Mouse (Mus musculus) lung, postnatal 10 days (tissue): ENCODE measurements at regions not wholly inside any gene's neighbourhood (a gene's known extent, or its start where the extent isn't known, plus 50 kb on each side); places are given as distances from the start of the nearest gene placed in this dataset.
"Not testable (repeated sequence)": the region's sequence is repeated elsewhere in the genome, so short reads cannot be mapped to it uniquely, and the experiment has no call there.

Source experiments
- DNase-seq: peaks from one replicate; pipeline ENCODE4 v3.0.0; 2021

- no peak for DNase-seq
These were observed 87.3 kb downstream of the Crisp4 start for GRCm38 (mm10) chr1:18058211-18058971.

GRCm38 (mm10) chr1:18057646-18058210 is 88.0 kb downstream of the Crisp4 start:
- DNase-seq = no peak

DNA sequence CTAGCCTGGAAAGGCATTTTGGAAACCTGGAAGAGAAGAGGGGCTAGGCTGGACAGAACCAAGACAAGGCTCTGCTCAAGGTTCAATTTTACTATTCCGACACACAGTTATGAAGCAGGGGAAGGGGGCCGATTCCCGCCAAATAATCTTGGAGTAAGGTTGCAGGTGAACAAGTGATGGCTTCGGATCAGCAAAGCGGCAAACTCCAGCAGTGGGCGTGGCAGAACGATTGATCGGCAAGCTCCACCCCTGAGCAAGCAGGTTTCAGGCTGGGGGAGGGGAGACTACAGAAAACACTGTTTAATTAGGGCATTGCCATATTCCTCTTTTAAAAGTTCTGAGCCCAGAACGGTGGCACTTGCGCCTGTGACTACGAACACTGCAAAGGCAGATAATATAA is 88.7 kb downstream of the Crisp4 start:
- DNase-seq = not testable (repeated sequence)

GRCm38 (mm10) chr1:18030226-18030625 is 115.5 kb downstream of the Crisp4 start:
- no peak for DNase-seq

DNA sequence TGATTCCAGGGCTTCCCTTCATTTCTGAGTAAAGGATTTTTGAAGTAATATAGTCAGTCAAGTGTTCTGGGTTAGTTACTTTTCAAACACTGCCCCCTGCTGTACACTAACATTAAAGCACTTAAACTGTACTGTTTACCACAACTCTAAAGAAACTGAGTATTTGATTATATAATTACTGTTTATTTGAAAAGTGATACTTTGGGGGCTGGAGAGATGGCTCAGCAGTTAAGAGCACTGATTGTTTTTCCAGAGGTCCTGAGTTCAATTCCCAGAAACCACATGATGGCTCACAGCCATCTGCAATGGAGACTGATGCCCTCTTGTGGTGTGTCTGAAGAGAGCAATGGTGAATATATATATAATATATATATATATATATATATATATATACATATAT is 132.8 kb downstream of the Crisp4 start:
- DNase-seq = not testable (repeated sequence)

DNA sequence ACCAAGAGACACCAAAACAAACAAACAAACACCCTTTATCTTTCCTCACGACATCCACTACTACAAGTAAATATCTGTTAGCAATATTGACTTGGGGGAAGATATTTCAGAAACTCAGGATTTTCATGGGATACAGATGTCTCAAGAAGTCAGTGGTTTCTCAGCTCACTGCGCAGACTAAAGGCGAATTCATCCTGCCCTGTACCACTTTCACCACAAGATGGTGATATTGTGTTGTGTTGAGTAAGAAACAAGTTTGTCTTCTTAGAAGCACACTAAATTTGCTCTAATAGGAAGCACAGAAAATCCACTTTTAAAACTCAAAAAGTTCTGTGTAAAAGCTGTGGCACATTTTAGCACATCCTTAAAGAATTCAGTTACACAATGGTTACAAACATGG is 165.1 kb downstream of the Crisp4 start:
- peak; percentile 5 for DNase-seq

GRCm38 (mm10) chr1:17978086-17978485 is 167.6 kb downstream of the Crisp4 start:
- no peak for DNase-seq

DNA sequence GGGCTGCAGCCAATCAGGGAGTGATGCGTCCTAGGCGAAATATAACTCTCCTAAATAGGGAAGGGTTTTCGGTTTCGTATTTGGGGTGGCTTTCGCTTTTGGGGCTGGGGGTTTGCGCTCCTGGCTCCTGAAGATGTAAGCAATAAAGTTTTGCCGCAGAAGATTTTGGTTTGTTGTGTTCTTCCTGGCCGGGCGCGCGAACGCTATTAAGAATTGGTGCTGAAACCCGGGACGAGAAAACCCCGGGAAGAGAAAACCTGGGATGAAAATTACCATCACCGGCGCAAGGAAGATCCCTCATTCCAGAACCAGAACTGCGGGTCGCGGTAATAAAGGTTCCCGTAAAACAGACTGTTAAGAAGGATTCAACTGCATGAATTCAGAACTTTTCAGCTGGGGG is 188.8 kb downstream of the Crisp4 start:
- DNase-seq = not testable (repeated sequence)

- not testable (repeated sequence) for DNase-seq
These were observed 213.4 kb downstream of the Crisp4 start for GRCm38 (mm10) chr1:17932108-17932810.
